Mouse (Mus musculus): ENCODE measurements around the gene Cenpu. TPM values are rescaled to one million over a fixed set of nuclear protein-coding genes. Genes with fewer than 3 reads are reported as not detected.

Cenpu gene
- polyA plus RNA-seq, 1 experiment from 2014 or later = 30.5 TPM

DNA sequence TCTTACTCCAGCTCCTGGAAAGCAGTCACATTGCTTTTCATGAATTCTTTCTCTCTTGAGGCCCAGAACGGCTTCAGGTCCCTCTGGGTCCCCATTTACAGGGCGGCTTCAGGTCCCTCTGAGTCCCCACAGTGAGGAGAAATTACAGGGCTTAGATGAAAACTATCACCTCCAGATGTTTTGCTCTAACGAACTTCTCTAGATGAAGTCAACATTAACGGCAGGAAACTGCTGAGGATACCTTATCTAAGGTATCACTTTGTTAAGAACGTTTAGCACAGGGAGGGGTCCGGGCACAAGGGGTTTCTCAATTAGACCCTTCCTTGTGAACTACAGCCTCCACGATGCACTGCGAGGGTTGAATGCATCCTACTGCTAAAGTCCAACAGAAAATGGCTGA is 64.1 kb downstream of the Cenpu start:
- Histone ChIP-seq H3K9me3 (replicated peaks) (no peaks in the 10 kb centered on the region), H3K36me3 (no peaks in the 10 kb centered on the region), H3K27me3 (ENCODE audit: low read depth, poor library complexity, severe bottlenecking) (no peaks in the 10 kb centered on the region), H3K27ac (replicated peaks) (no peak overlapping the region), H3K4me3 (peak overlapping the region; percentile 82; the same call in 1 of the 2 replicates), H3K4me1 (peaks cover 30% of the 10 kb centered on the region)
- WGBS = 89% methylated on average over 8 of the region's 8 CpGs
- no peak for DNase-seq (ENCODE audit: low spot score)

- Histone ChIP-seq H3K4me1 (peaks cover 30% of the 10 kb centered on the region), H3K27ac (replicated peaks) (peak within 1 kb of the TSS; percentile 94), H3K27me3 (ENCODE audit: low read depth, poor library complexity, severe bottlenecking) (no peaks in the 10 kb centered on the region), H3K36me3 (0 out of 2 replicates have a peak, but pooled peaks cover 2% of the 10 kb centered on the region), H3K4me3 (peak within 1 kb of the TSS; percentile 82), H3K9me3 (replicated peaks) (no peaks in the 10 kb centered on the region)
- DNase-seq (ENCODE audit: low spot score) = peak; percentile 98
- under 1% methylated on average over 54 of the region's 54 CpGs for WGBS
Measured at GRCm38 (mm10) chr8:46616879-46617689, 65.3 kb downstream of the Cenpu start, which contains the start of the genes Primpol and Casp3. Gene Primpol, minus strand, starts transcription at chr8:46617212. Gene Casp3, plus strand, starts transcription at chr8:46617291.

- Histone ChIP-seq H3K4me3 (peak overlapping the region; percentile 82), H3K9me3 (replicated peaks) (no peaks in the 10 kb centered on the region), H3K27ac (replicated peaks) (peak overlapping the region; percentile 94), H3K27me3 (ENCODE audit: low read depth, poor library complexity, severe bottlenecking) (no peaks in the 10 kb centered on the region), H3K4me1 (peaks cover 30% of the 10 kb centered on the region), H3K36me3 (0 out of 2 replicates have a peak, but pooled peaks cover 2% of the 10 kb centered on the region)
- DNase-seq (ENCODE audit: low spot score) = peak; percentile 28
- under 1% methylated on average over 38 of the region's 38 CpGs for WGBS
Measured at GRCm38 (mm10) chr8:46617690-46618620, 66.1 kb downstream of the Cenpu start.

GRCm38 (mm10) chr8:46618639-46619320 is 67.0 kb downstream of the Cenpu start:
- DNase-seq (ENCODE audit: low spot score) = no peak
- 3% methylated on average over 10 of the region's 10 CpGs for WGBS
- H3K27ac ChIP-seq (replicated peaks) = peak overlapping the region; percentile 94

DNA sequence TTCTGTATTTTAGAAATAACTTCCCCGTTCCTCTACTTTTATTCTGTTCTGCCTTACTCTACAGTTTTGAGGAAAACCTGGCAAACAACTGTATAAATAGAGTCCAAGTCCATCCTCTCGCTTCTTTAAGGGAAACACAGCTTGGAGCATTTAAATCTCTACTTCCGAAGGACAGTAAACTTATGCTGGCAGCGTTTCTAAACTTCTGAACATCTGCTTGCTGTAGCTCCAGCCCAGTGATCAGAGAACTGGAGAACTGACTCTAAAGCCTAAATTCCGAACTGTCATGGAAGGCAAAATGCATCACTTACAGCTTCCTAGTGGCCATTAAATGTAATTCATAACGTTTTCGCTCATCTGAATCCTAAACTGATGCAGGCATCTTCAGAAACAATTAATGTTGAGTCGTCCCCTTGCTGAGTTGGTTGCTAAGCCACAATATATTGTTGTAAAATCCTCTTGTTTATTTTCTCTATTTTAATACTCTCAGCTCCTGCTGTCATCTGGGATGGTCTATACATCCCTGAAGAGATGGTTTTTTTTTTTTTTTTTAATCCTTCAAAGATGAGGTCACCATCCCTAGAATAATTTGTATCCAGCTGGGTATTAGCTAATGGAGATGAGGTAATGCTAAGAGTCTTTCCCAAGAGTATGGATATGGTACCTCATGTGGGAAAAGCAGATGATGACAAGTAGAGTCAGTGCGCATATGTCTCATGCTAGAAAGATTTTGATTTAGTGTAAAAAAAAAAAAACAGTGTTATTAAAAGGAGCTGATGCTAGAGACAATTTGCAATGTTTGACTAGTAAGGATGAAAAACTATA is 70.8 kb downstream of the Cenpu start:
- WGBS = 89% methylated on average over 9 of the region's 9 CpGs
- H3K4me3 ChIP-seq = no peak overlapping the region
- no peaks in the 10 kb centered on the region for H3K9me3 ChIP-seq (replicated peaks)
- no peak for DNase-seq (ENCODE audit: low spot score)
- no peaks in the 10 kb centered on the region for H3K27me3 ChIP-seq (ENCODE audit: low read depth, poor library complexity, severe bottlenecking)
- 0 out of 2 replicates have a peak, but pooled peaks cover 8% of the 10 kb centered on the region for H3K36me3 ChIP-seq
- peaks cover 21% of the 10 kb centered on the region for H3K4me1 ChIP-seq
- no peak overlapping the region for H3K27ac ChIP-seq (replicated peaks)

More at GRCm38 (mm10) chr8:46618639-46619320, 67.0 kb downstream of the Cenpu start:
- H3K4me1 ChIP-seq = peaks cover 30% of the 10 kb centered on the region
- no peaks in the 10 kb centered on the region for H3K9me3 ChIP-seq (replicated peaks)
- peak overlapping the region; percentile 82 for H3K4me3 ChIP-seq
- H3K27me3 ChIP-seq (ENCODE audit: low read depth, poor library complexity, severe bottlenecking) = no peaks in the 10 kb centered on the region
- H3K36me3 ChIP-seq = 0 out of 2 replicates have a peak, but pooled peaks cover 5% of the 10 kb centered on the region

DNA sequence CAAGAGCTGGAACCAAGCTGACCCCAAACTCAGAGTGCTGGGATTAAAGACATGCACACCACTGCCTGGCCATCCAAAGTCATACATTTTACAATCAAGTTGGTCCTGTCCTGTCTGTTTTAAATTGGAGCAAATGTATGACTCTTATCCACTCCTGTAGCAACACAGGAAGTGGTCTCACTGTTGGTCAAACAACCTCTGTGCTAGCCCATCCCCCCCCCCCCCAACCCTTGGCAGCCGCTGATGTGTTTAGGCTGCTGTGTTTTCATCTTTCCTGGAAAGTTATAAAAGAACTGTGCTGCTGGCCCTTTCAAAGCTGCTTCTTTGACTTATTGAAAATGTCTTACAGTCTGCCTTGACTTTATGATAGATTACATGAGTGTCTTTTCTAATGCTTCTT is 73.3 kb downstream of the Cenpu start:
- WGBS = 74% methylated on average over 1 of the region's 1 CpGs

GRCm38 (mm10) chr8:46626642-46627041 is 74.8 kb downstream of the Cenpu start:
- Histone ChIP-seq H3K4me3 (no peak overlapping the region), H3K27me3 (ENCODE audit: low read depth, poor library complexity, severe bottlenecking) (no peaks in the 10 kb centered on the region), H3K36me3 (peaks cover 39% of the 10 kb centered on the region), H3K4me1 (no peaks in the 10 kb centered on the region), H3K9me3 (replicated peaks) (no peaks in the 10 kb centered on the region), H3K27ac (replicated peaks) (no peak overlapping the region)
- WGBS = 95% methylated on average over 5 of the region's 5 CpGs
- DNase-seq (ENCODE audit: low spot score) = no peak

More for the DNA sequence above, 73.3 kb downstream of the Cenpu start:
- H3K27ac ChIP-seq (replicated peaks) = no peak overlapping the region
- no peaks in the 10 kb centered on the region for H3K27me3 ChIP-seq (ENCODE audit: low read depth, poor library complexity, severe bottlenecking)
- no peak for DNase-seq (ENCODE audit: low spot score)
- no peaks in the 10 kb centered on the region; the same call in 1 of the 2 replicates for H3K4me1 ChIP-seq
- no peak overlapping the region for H3K4me3 ChIP-seq
- peaks cover 25% of the 10 kb centered on the region for H3K36me3 ChIP-seq
- no peaks in the 10 kb centered on the region for H3K9me3 ChIP-seq (replicated peaks)

GRCm38 (mm10) chr8:46627881-46628280 is 76.1 kb downstream of the Cenpu start:
- Histone ChIP-seq H3K36me3 (peaks cover 48% of the 10 kb centered on the region), H3K4me3 (no peak overlapping the region), H3K27ac (replicated peaks) (no peak overlapping the region), H3K27me3 (ENCODE audit: low read depth, poor library complexity, severe bottlenecking) (no peaks in the 10 kb centered on the region), H3K4me1 (no peaks in the 10 kb centered on the region), H3K9me3 (replicated peaks) (no peaks in the 10 kb centered on the region)
- 78% methylated on average over 7 of the region's 7 CpGs for WGBS
- no peak for DNase-seq (ENCODE audit: low spot score)

GRCm38 (mm10) chr8:46628645-46629044 is 76.8 kb downstream of the Cenpu start:
- Histone ChIP-seq H3K27me3 (ENCODE audit: low read depth, poor library complexity, severe bottlenecking) (no peaks in the 10 kb centered on the region), H3K4me1 (no peaks in the 10 kb centered on the region), H3K4me3 (no peak overlapping the region), H3K36me3 (peaks cover 54% of the 10 kb centered on the region), H3K27ac (replicated peaks) (no peak overlapping the region), H3K9me3 (replicated peaks) (no peaks in the 10 kb centered on the region)
- DNase-seq (ENCODE audit: low spot score) = no peak
- WGBS = 93% methylated on average over 1 of the region's 1 CpGs

Measured in midbrain, embryonic 10.5 days (tissue).